Mouse (Mus musculus) liver (tissue): ENCODE results near the gene Pdik1l.

Experiments
- DNase-seq: peaks from one replicate; pipeline ENCODE4 v3.0.0-alpha.2; 2020; ENCODE audit warnings: mixed read lengths

Pdik1l gene

GRCm38 (mm10) chr4:134257198-134258009, 30.3 kb downstream of the Pdik1l start:
- DNase-seq: no peak

- no peak for DNase-seq
Measured at GRCm38 (mm10) chr4:134256407-134257197, 31.1 kb downstream of the Pdik1l start.

- DNase-seq: no peak
Measured at GRCm38 (mm10) chr4:134255854-134256253, 31.8 kb downstream of the Pdik1l start.

GRCm38 (mm10) chr4:134254835-134255234, 32.9 kb downstream of the Pdik1l start:
- no peak for DNase-seq

- no peak for DNase-seq
Measured at GRCm38 (mm10) chr4:134253722-134254324, 33.9 kb downstream of the Pdik1l start, which contains the start of gene Grrp1. TSS of gene Grrp1 (minus strand) at chr4:134254106.

GRCm38 (mm10) chr4:134252911-134253721, 34.6 kb downstream of the Pdik1l start:
- no peak for DNase-seq

- DNase-seq: no peak
Measured at GRCm38 (mm10) chr4:134252131-134252910, 35.4 kb downstream of the Pdik1l start.

- peak; percentile 36 for DNase-seq
Measured at GRCm38 (mm10) chr4:134251241-134252130, 36.2 kb downstream of the Pdik1l start.

- no peak for DNase-seq
Measured at GRCm38 (mm10) chr4:134250930-134251240, 36.8 kb downstream of the Pdik1l start.

- no peak for DNase-seq
Measured at GRCm38 (mm10) chr4:134250116-134250929, 37.4 kb downstream of the Pdik1l start.

GRCm38 (mm10) chr4:134249651-134250050, 38.0 kb downstream of the Pdik1l start:
- DNase-seq: peak; percentile 67

- DNase-seq: no peak
Measured at GRCm38 (mm10) chr4:134246719-134247258, 40.9 kb downstream of the Pdik1l start, which contains the start of gene Gm30191. TSS of gene Gm30191 (plus strand) at chr4:134246935.

GRCm38 (mm10) chr4:134246256-134246655, 41.4 kb downstream of the Pdik1l start:
- no peak for DNase-seq

- peak; percentile 95 for DNase-seq
Measured at GRCm38 (mm10) chr4:134245148-134245843, 42.4 kb downstream of the Pdik1l start, which contains the start of gene Zfp593. TSS of gene Zfp593 (minus strand) at chr4:134245592.

GRCm38 (mm10) chr4:134243516-134244250, 44.0 kb downstream of the Pdik1l start, which contains the start of gene E130218I03Rik:
TSS of gene E130218I03Rik (plus strand) at chr4:134243662.
- DNase-seq: no peak

- DNase-seq: no peak
Measured at GRCm38 (mm10) chr4:134238686-134239085, 49.0 kb downstream of the Pdik1l start.

- DNase-seq: no peak
Measured at GRCm38 (mm10) chr4:134238279-134238651, 49.4 kb downstream of the Pdik1l start, which contains the start of gene Cnksr1. TSS of gene Cnksr1 (minus strand) at chr4:134238399.
